Mouse (Mus musculus): ENCODE measurements around the gene Soat1.

- TF ChIP-seq CTCF (IDR thresholded peaks at IDR 0.05; ENCODE audit: extremely low read depth, insufficient read depth, insufficient read length, insufficient replicate concordance) (no peak), POLR2A (IDR thresholded peaks at IDR 0.05; ENCODE audit: low read depth, low read length) (no peak)
Observed at GRCm38 (mm10) chr1:156460216-156460615, 13.9 kb downstream of the Soat1 start.

Data from spleen, adult 2 months (tissue).